Mouse (Mus musculus) ES-Bruce4 (cell line): ENCODE data around the gene Prr5. TPM values are rescaled to one million over a fixed set of nuclear protein-coding genes. Genes with fewer than 3 reads are reported as not detected.

ENCODE experiments used
- H3K27ac ChIP-seq: 2 replicates; pipeline ENCODE4 v1.5.1; 2012; ENCODE audit warnings: low read length, inconsistent platforms; ENCODE audit not compliant: insufficient read depth
- H3K27me3 ChIP-seq: 2 replicates; pipeline ENCODE4 v1.6.1; 2012; ENCODE audit warnings: mild to moderate bottlenecking, low read length, inconsistent platforms; ENCODE audit not compliant: control insufficient read depth, poor library complexity, insufficient read depth, severe bottlenecking
- H3K36me3 ChIP-seq: 2 replicates; pipeline ENCODE4 v1.6.1; 2012; ENCODE audit warnings: inconsistent platforms, mild to moderate bottlenecking, low read length, moderate library complexity; ENCODE audit not compliant: control insufficient read depth, poor library complexity, insufficient read depth, severe bottlenecking
- H3K4me1 ChIP-seq: one replicate; pipeline ENCODE4 v1.8.1; 2011; ENCODE audit warnings: low read length; ENCODE audit not compliant: control insufficient read depth, insufficient read depth
- H3K4me3 ChIP-seq: 2 replicates; pipeline ENCODE4 v1.5.1; 2011; ENCODE audit warnings: low read depth, mild to moderate bottlenecking, low read length
- H3K9ac ChIP-seq: 2 replicates; pipeline ENCODE4 v1.6.1; 2012; ENCODE audit warnings: low read depth, mild to moderate bottlenecking, inconsistent platforms; ENCODE audit not compliant: poor library complexity, severe bottlenecking
- H3K9me3 ChIP-seq: replicated peaks from 2 replicates; pipeline ENCODE4 v1.6.1; 2012; ENCODE audit warnings: mild to moderate bottlenecking, low read length, inconsistent platforms; ENCODE audit not compliant: control insufficient read depth, poor library complexity, insufficient read depth, severe bottlenecking
- CTCF ChIP-seq: IDR thresholded peaks from one replicate; pipeline ENCODE4 v1.8.1; 2011; ENCODE audit warnings: low read depth, low read length
- EP300 ChIP-seq: IDR thresholded peaks from 2 replicates; pipeline ENCODE4 v1.6.1; 2011; ENCODE audit warnings: low read depth, low read length; ENCODE audit not compliant: insufficient read depth
- POLR2A ChIP-seq: IDR thresholded peaks from one replicate; pipeline ENCODE4 v1.8.1; 2011; ENCODE audit warnings: low read length; ENCODE audit not compliant: insufficient read depth
- polyA plus RNA-seq: library from polyadenylated mRNA; stranded (reverse); fragments of >200 nt; gene quantifications from 2 replicates; pipeline ENCODE4 v1.2.4, GENCODE M21; 2011; ENCODE audit warnings: low read depth; ENCODE audit not compliant: missing spikeins, insufficient read depth, insufficient read length

Gene Prr5
- polyA plus RNA-seq, 1 experiment, result 17.3 TPM

DNA sequence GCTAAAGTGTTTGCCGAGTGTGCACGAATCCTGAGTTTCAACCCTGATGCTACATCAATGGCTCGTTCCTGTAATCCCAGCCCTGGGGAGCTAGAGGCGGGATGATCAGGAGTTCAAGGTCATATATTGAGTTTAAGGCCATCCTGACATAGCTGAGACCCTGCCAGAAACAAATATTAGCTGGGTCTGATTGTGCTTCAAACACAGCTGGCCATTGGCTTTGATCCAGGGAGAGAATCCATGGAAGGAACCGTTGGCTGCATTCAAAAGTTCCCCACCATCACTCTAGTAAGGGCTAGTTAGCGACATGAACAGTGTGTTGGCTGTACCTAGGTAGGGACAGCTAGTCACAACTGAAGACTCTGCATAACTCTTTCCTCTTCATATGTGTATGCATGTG lies 19.9 kb downstream of the Prr5 start:
- TF ChIP-seq CTCF (no peak), EP300 (no peak), POLR2A (no peak)
- H3K9me3 ChIP-seq, result no peaks in the 10 kb centered on the region; the same call in 1 of the 2 replicates
- H3K4me3 ChIP-seq, result no peak overlapping the region
- H3K36me3 ChIP-seq, result peaks cover 4% of the 10 kb centered on the region; the same call in 1 of the 2 replicates
- H3K27me3 ChIP-seq, result no peaks in the 10 kb centered on the region
- H3K27ac ChIP-seq, result no peak overlapping the region
- H3K4me1 ChIP-seq, result peaks cover 5% of the 10 kb centered on the region
- no peak overlapping the region for H3K9ac ChIP-seq

DNA sequence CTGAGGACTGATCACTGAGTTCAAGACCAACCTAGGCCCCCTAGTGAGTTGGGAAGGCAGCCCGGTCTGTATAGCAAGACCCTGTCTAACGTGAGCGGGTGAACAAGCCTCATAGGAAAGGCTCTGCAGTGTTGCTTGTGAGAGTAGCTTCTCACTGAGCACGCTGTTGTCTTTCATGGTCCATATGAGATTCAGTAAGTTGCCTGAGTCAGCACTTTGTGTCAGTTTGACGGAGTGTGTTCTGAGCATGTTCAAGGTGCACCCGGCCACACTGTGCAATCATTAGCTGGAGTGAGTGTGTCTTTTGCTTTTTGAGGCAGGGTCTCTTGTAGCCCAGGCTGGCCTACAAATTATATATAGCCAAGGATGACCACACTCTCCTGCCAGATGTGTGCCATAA lies 22.1 kb downstream of the Prr5 start:
- Histone ChIP-seq H3K9ac (no peak overlapping the region), H3K4me1 (peaks cover 2% of the 10 kb centered on the region), H3K36me3 (peaks cover 4% of the 10 kb centered on the region; the same call in 1 of the 2 replicates), H3K27me3 (no peaks in the 10 kb centered on the region), H3K4me3 (no peak overlapping the region), H3K27ac (no peak overlapping the region), H3K9me3 (no peaks in the 10 kb centered on the region; the same call in 1 of the 2 replicates)
- TF ChIP-seq CTCF (no peak), EP300 (no peak)

DNA sequence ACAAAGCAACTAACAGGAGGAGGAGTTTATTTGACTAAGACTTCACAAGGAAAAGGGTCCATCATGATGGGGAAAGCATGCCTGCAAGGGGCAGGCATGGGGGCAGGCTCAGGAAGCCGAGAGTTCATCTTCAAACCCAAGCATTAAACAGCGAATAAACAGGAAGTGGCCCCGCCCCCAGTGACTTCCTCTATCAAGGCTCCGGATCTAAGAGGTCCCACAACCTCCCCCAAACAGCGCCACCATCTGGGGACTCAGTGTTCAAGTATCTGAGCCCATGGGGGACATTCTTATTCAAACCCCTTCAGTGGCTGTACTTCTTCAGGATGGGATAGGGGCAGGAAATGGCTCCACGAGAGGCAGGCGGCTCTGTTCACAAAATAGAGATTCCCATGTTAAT lies 23.2 kb downstream of the Prr5 start:
- peaks cover 4% of the 10 kb centered on the region; the same call in 1 of the 2 replicates for H3K36me3 ChIP-seq
- TF ChIP-seq EP300 (no peak), CTCF (no peak), POLR2A (no peak)

DNA sequence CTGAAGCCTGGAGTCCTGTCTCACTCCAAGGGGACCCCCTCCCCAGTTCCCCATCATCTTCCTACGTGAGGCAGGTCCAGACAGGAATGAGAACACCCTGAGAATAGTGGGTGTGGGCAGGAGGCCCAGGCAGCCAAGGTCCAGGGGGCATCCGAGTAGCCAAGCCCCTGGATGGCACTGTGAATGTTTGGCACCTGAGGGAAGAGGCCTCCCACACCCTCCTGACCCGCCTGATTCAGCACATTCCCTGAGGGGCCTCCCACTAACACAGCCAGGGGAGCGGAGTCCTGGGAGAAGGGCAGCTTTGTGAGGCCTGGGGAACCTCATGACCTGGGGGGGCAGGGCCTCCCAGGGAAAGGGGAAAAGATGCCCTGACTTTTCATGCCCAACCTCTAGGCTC lies 26.6 kb downstream of the Prr5 start:
- no peaks in the 10 kb centered on the region; the same call in 1 of the 2 replicates for H3K9me3 ChIP-seq
- no peak for TF ChIP-seq EP300
- no peak for TF ChIP-seq POLR2A
- TF ChIP-seq CTCF, result no peak
- H3K9ac ChIP-seq, result no peak overlapping the region
- no peak overlapping the region for H3K27ac ChIP-seq
- H3K4me1 ChIP-seq, result no peaks in the 10 kb centered on the region
- H3K27me3 ChIP-seq, result no peaks in the 10 kb centered on the region
- H3K4me3 ChIP-seq, result no peak overlapping the region
- no peaks in the 10 kb centered on the region for H3K36me3 ChIP-seq

More for the DNA sequence above, 23.2 kb downstream of the Prr5 start:
- H3K27me3 ChIP-seq, result no peaks in the 10 kb centered on the region
- H3K4me1 ChIP-seq, result peaks cover under 1% of the 10 kb centered on the region
- H3K27ac ChIP-seq, result no peak overlapping the region
- no peaks in the 10 kb centered on the region; the same call in 1 of the 2 replicates for H3K9me3 ChIP-seq
- H3K4me3 ChIP-seq, result no peak overlapping the region
- no peak overlapping the region for H3K9ac ChIP-seq

DNA sequence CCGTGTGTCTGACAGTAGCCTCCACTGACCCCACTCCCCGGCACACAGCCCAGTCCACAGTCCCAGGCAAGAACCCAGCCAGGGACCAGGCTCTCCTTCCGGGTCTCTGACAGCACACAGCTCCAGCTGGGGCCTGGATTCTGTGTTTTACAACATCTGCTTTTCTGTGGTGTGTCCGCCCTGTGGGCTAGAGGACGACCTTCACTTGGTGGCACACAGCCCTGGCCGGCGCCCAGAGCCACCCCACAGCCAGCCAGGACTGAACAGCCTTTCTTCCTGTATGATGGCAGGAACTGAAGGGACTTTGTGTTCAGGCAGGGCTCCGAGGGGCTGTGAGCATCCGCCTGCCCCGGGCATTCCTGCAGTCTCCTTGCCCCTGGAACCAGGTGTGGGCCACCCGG lies 28.2 kb downstream of the Prr5 start:
- peaks cover 1% of the 10 kb centered on the region for H3K4me1 ChIP-seq
- no peaks in the 10 kb centered on the region for H3K36me3 ChIP-seq
- no peak overlapping the region for H3K4me3 ChIP-seq
- TF ChIP-seq CTCF, result no peak
- no peak for TF ChIP-seq POLR2A
- no peak for TF ChIP-seq EP300
- no peaks in the 10 kb centered on the region for H3K9me3 ChIP-seq
- H3K27ac ChIP-seq, result no peak overlapping the region
- H3K9ac ChIP-seq, result no peak overlapping the region
- H3K27me3 ChIP-seq, result no peaks in the 10 kb centered on the region

DNA sequence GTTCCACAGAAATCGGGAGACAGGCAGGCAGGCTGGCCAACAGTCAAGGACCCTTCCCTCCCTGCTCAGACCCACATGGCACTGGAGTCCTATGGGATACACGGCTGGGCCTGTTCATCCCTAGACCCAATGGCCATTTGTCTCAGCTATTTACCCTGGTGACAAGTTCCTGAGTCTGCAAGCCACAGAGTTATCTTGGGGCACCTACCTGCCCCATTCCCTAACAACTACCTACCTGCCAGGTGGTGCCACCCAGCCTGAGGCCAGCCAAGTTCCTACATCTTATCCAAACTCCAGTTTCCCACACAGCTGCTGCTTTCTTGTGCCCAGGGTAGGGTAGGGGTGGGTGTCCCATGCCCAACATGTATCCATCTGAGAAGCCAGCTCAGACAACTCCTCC lies 28.8 kb downstream of the Prr5 start:
- Histone ChIP-seq H3K27me3 (no peaks in the 10 kb centered on the region), H3K27ac (no peak overlapping the region), H3K4me1 (peaks cover 1% of the 10 kb centered on the region), H3K9ac (no peak overlapping the region), H3K9me3 (no peaks in the 10 kb centered on the region), H3K36me3 (no peaks in the 10 kb centered on the region), H3K4me3 (no peak overlapping the region)
- TF ChIP-seq CTCF (no peak), POLR2A (no peak), EP300 (no peak)
